Mouse (Mus musculus) kidney, adult 11 months (tissue): ENCODE measurements at regions not wholly inside any gene's neighbourhood (a gene's known extent, or its start where the extent isn't known, plus 50 kb on each side); places are given as distances from the start of the nearest gene placed in this dataset.

Experiments
- DNase-seq: peaks from one replicate; pipeline ENCODE4 v3.0.0; 2022

GRCm38 (mm10) chr15:56604266-56604665, 873.2 kb downstream of the Slc22a22 start:
- no peak for DNase-seq

- no peak for DNase-seq
These were observed 884.8 kb downstream of the Slc22a22 start for GRCm38 (mm10) chr15:56592656-56593055.

- no peak for DNase-seq
These were observed 896.5 kb downstream of the Slc22a22 start for GRCm38 (mm10) chr15:56580745-56581515.

- no peak for DNase-seq
These were observed 914.2 kb downstream of the Slc22a22 start for GRCm38 (mm10) chr15:56563192-56563591.

- no peak for DNase-seq
These were observed 914.6 kb downstream of the Slc22a22 start for GRCm38 (mm10) chr15:56562785-56563184.

GRCm38 (mm10) chr15:56562143-56562542, 915.3 kb downstream of the Slc22a22 start:
- DNase-seq, result no peak

- DNase-seq, result no peak
These were observed 923.0 kb downstream of the Slc22a22 start for GRCm38 (mm10) chr15:56554386-56554785.

- no peak for DNase-seq
These were observed 923.6 kb downstream of the Slc22a22 start for GRCm38 (mm10) chr15:56553851-56554250.

GRCm38 (mm10) chr15:56531529-56531928, 945.9 kb downstream of the Slc22a22 start:
- no peak for DNase-seq

- DNase-seq, result no peak
These were observed 959.0 kb downstream of the Slc22a22 start for GRCm38 (mm10) chr15:56518379-56518778.

GRCm38 (mm10) chr15:56516095-56516494, 961.3 kb downstream of the Slc22a22 start:
- no peak for DNase-seq

GRCm38 (mm10) chr15:56498774-56499173, 978.7 kb downstream of the Slc22a22 start:
- no peak for DNase-seq

- DNase-seq, result no peak
These were observed 979.7 kb downstream of the Slc22a22 start for GRCm38 (mm10) chr15:56497757-56498156.

GRCm38 (mm10) chr15:56496355-56496754, 981.1 kb downstream of the Slc22a22 start:
- DNase-seq, result no peak

GRCm38 (mm10) chr15:56485931-56486330, 991.5 kb downstream of the Slc22a22 start:
- no peak for DNase-seq

GRCm38 (mm10) chr15:56484693-56485092, 992.7 kb downstream of the Slc22a22 start:
- no peak for DNase-seq

- DNase-seq, result no peak
These were observed 997.7 kb downstream of the Slc22a22 start for GRCm38 (mm10) chr15:56479682-56480081.

GRCm38 (mm10) chr15:56479015-56479414, 998.4 kb downstream of the Slc22a22 start:
- DNase-seq, result no peak

- DNase-seq, result no peak
These were observed 1003.7 kb downstream of the Slc22a22 start for GRCm38 (mm10) chr15:56473679-56474078.

- no peak for DNase-seq
These were observed 1025.5 kb downstream of the Slc22a22 start for GRCm38 (mm10) chr15:56451881-56452280.

GRCm38 (mm10) chr15:56448015-56448645, 1029.3 kb downstream of the Slc22a22 start:
- no peak for DNase-seq

- no peak for DNase-seq
These were observed 1037.3 kb downstream of the Slc22a22 start for GRCm38 (mm10) chr15:56440171-56440570.

GRCm38 (mm10) chr15:56438370-56438769, 1039.1 kb downstream of the Slc22a22 start:
- DNase-seq, result no peak

GRCm38 (mm10) chr15:56436131-56436530, 1041.3 kb downstream of the Slc22a22 start:
- no peak for DNase-seq
